Mouse (Mus musculus): ENCODE results near the gene Igf2bp2. TPM values are rescaled to one million over a fixed set of nuclear protein-coding genes. Genes with fewer than 3 reads are reported as not detected.

The Igf2bp2 gene
- polyA plus RNA-seq, 1 experiment = 3.0 TPM

GRCm38 (mm10) chr16:22178793-22179192 lies 15.7 kb upstream of the Igf2bp2 start:
- no peak for TF ChIP-seq CTCF (IDR thresholded peaks at IDR 0.05; ENCODE audit: control insufficient read depth, insufficient read depth, low read length)
- no peak for TF ChIP-seq POLR2A (IDR thresholded peaks at IDR 0.05; ENCODE audit: borderline replicate concordance, control insufficient read depth, low read depth, low read length)
- Histone ChIP-seq H3K4me3 (replicated peaks; ENCODE audit: control insufficient read depth, low read depth, low read length) (no peak overlapping the region), H3K27ac (ENCODE audit: control insufficient read depth, insufficient read depth, low read depth, low read length, poor library complexity) (no peak overlapping the region), H3K4me1 (ENCODE audit: control insufficient read depth, insufficient read depth, low read length) (no peaks in the 10 kb centered on the region)
- whole genome bisulfite sequencing = 73% methylated on average over 3 of the region's 3 CpGs

- WGBS = 76% methylated on average over 2 of the region's 2 CpGs
- Histone ChIP-seq H3K4me3 (replicated peaks; ENCODE audit: control insufficient read depth, low read depth, low read length) (no peak overlapping the region), H3K4me1 (ENCODE audit: control insufficient read depth, insufficient read depth, low read length) (no peaks in the 10 kb centered on the region), H3K27ac (ENCODE audit: control insufficient read depth, insufficient read depth, low read depth, low read length, poor library complexity) (no peak overlapping the region)
- TF ChIP-seq CTCF (IDR thresholded peaks at IDR 0.05; ENCODE audit: control insufficient read depth, insufficient read depth, low read length) (no peak), POLR2A (IDR thresholded peaks at IDR 0.05; ENCODE audit: borderline replicate concordance, control insufficient read depth, low read depth, low read length) (no peak)
Observed at GRCm38 (mm10) chr16:22177999-22178398, 14.9 kb upstream of the Igf2bp2 start.

- WGBS = 84% methylated on average over 8 of the region's 8 CpGs
- TF ChIP-seq POLR2A (IDR thresholded peaks at IDR 0.05; ENCODE audit: borderline replicate concordance, control insufficient read depth, low read depth, low read length) = no peak
- no peak for TF ChIP-seq CTCF (IDR thresholded peaks at IDR 0.05; ENCODE audit: control insufficient read depth, insufficient read depth, low read length)
- H3K4me3 ChIP-seq (replicated peaks; ENCODE audit: control insufficient read depth, low read depth, low read length) = no peak overlapping the region
- no peaks in the 10 kb centered on the region; the same call in 1 of the 2 replicates for H3K4me1 ChIP-seq (ENCODE audit: control insufficient read depth, insufficient read depth, low read length)
- no peak overlapping the region for H3K27ac ChIP-seq (ENCODE audit: control insufficient read depth, insufficient read depth, low read depth, low read length, poor library complexity)
Observed at GRCm38 (mm10) chr16:22168731-22169130, 5.6 kb upstream of the Igf2bp2 start.

GRCm38 (mm10) chr16:22165556-22165955 lies 2.5 kb upstream of the Igf2bp2 start:
- H3K4me3 ChIP-seq (replicated peaks; ENCODE audit: control insufficient read depth, low read depth, low read length) = no peak overlapping the region
- 84% methylated on average over 5 of the region's 5 CpGs for WGBS

GRCm38 (mm10) chr16:22164446-22164845 lies 1.3 kb upstream of the Igf2bp2 start:
- Histone ChIP-seq H3K4me3 (replicated peaks; ENCODE audit: control insufficient read depth, low read depth, low read length) (no peak overlapping the region), H3K4me1 (ENCODE audit: control insufficient read depth, insufficient read depth, low read length) (no peaks in the 10 kb centered on the region), H3K27ac (ENCODE audit: control insufficient read depth, insufficient read depth, low read depth, low read length, poor library complexity) (no peak overlapping the region)
- WGBS = 70% methylated on average over 8 of the region's 8 CpGs
- no peak for TF ChIP-seq POLR2A (IDR thresholded peaks at IDR 0.05; ENCODE audit: borderline replicate concordance, control insufficient read depth, low read depth, low read length)
- no peak for TF ChIP-seq CTCF (IDR thresholded peaks at IDR 0.05; ENCODE audit: control insufficient read depth, insufficient read depth, low read length)

More at GRCm38 (mm10) chr16:22165556-22165955, 2.5 kb upstream of the Igf2bp2 start:
- H3K27ac ChIP-seq (ENCODE audit: control insufficient read depth, insufficient read depth, low read depth, low read length, poor library complexity) = no peak overlapping the region
- no peak for TF ChIP-seq CTCF (IDR thresholded peaks at IDR 0.05; ENCODE audit: control insufficient read depth, insufficient read depth, low read length)
- TF ChIP-seq POLR2A (IDR thresholded peaks at IDR 0.05; ENCODE audit: borderline replicate concordance, control insufficient read depth, low read depth, low read length) = no peak
- H3K4me1 ChIP-seq (ENCODE audit: control insufficient read depth, insufficient read depth, low read length) = no peaks in the 10 kb centered on the region; the same call in 1 of the 2 replicates

GRCm38 (mm10) chr16:22163456-22163851 lies 355 bp upstream of the Igf2bp2 start:
- TF ChIP-seq POLR2A (IDR thresholded peaks at IDR 0.05; ENCODE audit: borderline replicate concordance, control insufficient read depth, low read depth, low read length) = no peak
- no peak for TF ChIP-seq CTCF (IDR thresholded peaks at IDR 0.05; ENCODE audit: control insufficient read depth, insufficient read depth, low read length)
- whole genome bisulfite sequencing = 1% methylated on average over 27 of the region's 27 CpGs
- H3K27ac ChIP-seq (ENCODE audit: control insufficient read depth, insufficient read depth, low read depth, low read length, poor library complexity) = no peak overlapping the region
- H3K4me1 ChIP-seq (ENCODE audit: control insufficient read depth, insufficient read depth, low read length) = no peaks in the 10 kb centered on the region
- no peak overlapping the region for H3K4me3 ChIP-seq (replicated peaks; ENCODE audit: control insufficient read depth, low read depth, low read length)

GRCm38 (mm10) chr16:22162066-22162511 lies 1.0 kb downstream of the Igf2bp2 start:
- H3K4me3 ChIP-seq (replicated peaks; ENCODE audit: control insufficient read depth, low read depth, low read length) = no peak overlapping the region
- TF ChIP-seq CTCF (IDR thresholded peaks at IDR 0.05; ENCODE audit: control insufficient read depth, insufficient read depth, low read length) (no peak), POLR2A (IDR thresholded peaks at IDR 0.05; ENCODE audit: borderline replicate concordance, control insufficient read depth, low read depth, low read length) (no peak)
- 1% methylated on average over 18 of the region's 19 CpGs for WGBS
- H3K27ac ChIP-seq (ENCODE audit: control insufficient read depth, insufficient read depth, low read depth, low read length, poor library complexity) = no peak overlapping the region
- no peaks in the 10 kb centered on the region for H3K4me1 ChIP-seq (ENCODE audit: control insufficient read depth, insufficient read depth, low read length)

GRCm38 (mm10) chr16:22161351-22162065 lies 1.6 kb downstream of the Igf2bp2 start:
- Histone ChIP-seq H3K4me1 (ENCODE audit: control insufficient read depth, insufficient read depth, low read length) (no peaks in the 10 kb centered on the region), H3K4me3 (replicated peaks; ENCODE audit: control insufficient read depth, low read depth, low read length) (no peak overlapping the region), H3K27ac (ENCODE audit: control insufficient read depth, insufficient read depth, low read depth, low read length, poor library complexity) (no peak overlapping the region; the same call in 1 of the 2 replicates)
- 1% methylated on average over 71 of the region's 71 CpGs for WGBS
- no peak for TF ChIP-seq CTCF (IDR thresholded peaks at IDR 0.05; ENCODE audit: control insufficient read depth, insufficient read depth, low read length)
- TF ChIP-seq POLR2A (IDR thresholded peaks at IDR 0.05; ENCODE audit: borderline replicate concordance, control insufficient read depth, low read depth, low read length) = no peak

Data from bone marrow, adult 2 months (tissue).